Mouse (Mus musculus) hindbrain, embryonic 15.5 days (tissue): ENCODE data around the gene Colgalt1. TPM values are rescaled to one million over a fixed set of nuclear protein-coding genes. Genes with fewer than 3 reads are reported as not detected.

Experiments
- ATAC-seq: fragments of 200-750 bp; cut with Nextera tagmentation; 2 replicates; pipeline ENCODE4 v1.8.0; 2017; ENCODE audit warnings: low read depth, moderate number of reproducible peaks, moderate TSS enrichment; ENCODE audit not compliant: low FRiP score
- H3K27ac ChIP-seq: fragments of 300-500 bp; sonication (generic); replicated peaks from 2 replicates; pipeline ENCODE4 v1.5.1; 2015; ENCODE audit warnings: mild to moderate bottlenecking, inconsistent platforms
- H3K27me3 ChIP-seq: fragments of 300-500 bp; sonication (generic); 2 replicates; pipeline ENCODE4 v1.6.1; 2015; ENCODE audit warnings: control low read depth, inconsistent platforms
- H3K36me3 ChIP-seq: fragments of 300-500 bp; sonication (generic); 2 replicates; pipeline ENCODE4 v1.6.1; 2015; ENCODE audit warnings: control low read depth, inconsistent platforms
- H3K4me1 ChIP-seq: fragments of 300-500 bp; sonication (generic); replicated peaks from 2 replicates; pipeline ENCODE4 v1.6.1; 2015; ENCODE audit warnings: control low read depth, inconsistent platforms
- H3K4me2 ChIP-seq: fragments of 300-500 bp; sonication (generic); 2 replicates; pipeline ENCODE4 v1.6.1; 2015; ENCODE audit warnings: moderate library complexity, mild to moderate bottlenecking, inconsistent platforms
- H3K4me3 ChIP-seq: fragments of 300-500 bp; sonication (generic); 2 replicates; pipeline ENCODE4 v1.5.1; 2015; ENCODE audit warnings: mild to moderate bottlenecking, inconsistent platforms
- H3K9ac ChIP-seq: fragments of 300-500 bp; sonication (generic); 2 replicates; pipeline ENCODE4 v1.6.1; 2015; ENCODE audit warnings: inconsistent platforms
- H3K9me3 ChIP-seq: fragments of 300-500 bp; sonication (generic); 2 replicates; pipeline ENCODE4 v1.6.1; 2016; ENCODE audit warnings: control low read depth, inconsistent platforms
- WGBS: fragments of 180-500 bp; shearing (Covaris S2); methylation state at CpG from one replicate; pipeline ENCODE4 v1.1.7; 2015; 5-methylcytosine and 5-hydroxymethylcytosine counted together
- polyA plus RNA-seq: library from polyadenylated mRNA; unstranded; fragments of >200 nt; fragmentation: Nextera tagmentation; extraction: Ambion mirVana; gene quantifications from 2 replicates; pipeline ENCODE4 v1.2.1, GENCODE M21; 2015

The Colgalt1 gene
- polyA plus RNA-seq, 1 experiment from 2014 or later, result 78.2 TPM

GRCm38 (mm10) chr8:71665331-71666130, 54.7 kb downstream of the Colgalt1 start:
- Histone ChIP-seq H3K4me1 (peaks cover 50% of the 10 kb centered on the region), H3K27me3 (0 out of 2 replicates have a peak, but pooled peaks cover under 1% of the 10 kb centered on the region), H3K27ac (no peak overlapping the region), H3K4me3 (no peak overlapping the region), H3K4me2 (peak overlapping the region; percentile 30), H3K9me3 (no peaks in the 10 kb centered on the region), H3K36me3 (peaks cover 30% of the 10 kb centered on the region), H3K9ac (no peak overlapping the region)
- ATAC-seq, result no peak
- 8% methylated on average over 22 of the region's 22 CpGs for WGBS

- 0 out of 2 replicates have a peak overlapping the region, but pooled peaks have one; percentile 2 for H3K9ac ChIP-seq
Observed at GRCm38 (mm10) chr8:71666855-71667254, 56.1 kb downstream of the Colgalt1 start.

GRCm38 (mm10) chr8:71667256-71667655, 56.5 kb downstream of the Colgalt1 start:
- no peak for ATAC-seq
- H3K4me2 ChIP-seq, result peak overlapping the region; percentile 31
- H3K9ac ChIP-seq, result 0 out of 2 replicates have a peak overlapping the region, but pooled peaks have one; percentile 2
- peak overlapping the region; percentile 70 for H3K27ac ChIP-seq
- H3K9me3 ChIP-seq, result no peaks in the 10 kb centered on the region
- no peaks in the 10 kb centered on the region for H3K27me3 ChIP-seq
- H3K36me3 ChIP-seq, result peaks cover 22% of the 10 kb centered on the region
- H3K4me1 ChIP-seq, result peaks cover 50% of the 10 kb centered on the region
- H3K4me3 ChIP-seq, result no peak overlapping the region
- WGBS, result 35% methylated on average over 5 of the region's 5 CpGs

More at GRCm38 (mm10) chr8:71666855-71667254, 56.1 kb downstream of the Colgalt1 start:
- Histone ChIP-seq H3K36me3 (peaks cover 26% of the 10 kb centered on the region), H3K27ac (peak overlapping the region; percentile 70), H3K27me3 (no peaks in the 10 kb centered on the region), H3K4me3 (no peak overlapping the region), H3K4me1 (peaks cover 50% of the 10 kb centered on the region), H3K4me2 (peak overlapping the region; percentile 31), H3K9me3 (no peaks in the 10 kb centered on the region)
- no peak for ATAC-seq
- 13% methylated on average over 1 of the region's 1 CpGs for WGBS

GRCm38 (mm10) chr8:71668220-71668975, 57.6 kb downstream of the Colgalt1 start:
- H3K4me3 ChIP-seq, result no peak overlapping the region
- no peak overlapping the region; the same call in 1 of the 2 replicates for H3K27ac ChIP-seq
- peaks cover 50% of the 10 kb centered on the region for H3K4me1 ChIP-seq
- H3K9ac ChIP-seq, result peak overlapping the region; percentile 2; the same call in 1 of the 2 replicates
- no peak for ATAC-seq
- 5% methylated on average over 21 of the region's 21 CpGs for WGBS
- H3K27me3 ChIP-seq, result no peaks in the 10 kb centered on the region
- H3K9me3 ChIP-seq, result no peaks in the 10 kb centered on the region
- H3K36me3 ChIP-seq, result peaks cover 11% of the 10 kb centered on the region; the same call in 1 of the 2 replicates
- H3K4me2 ChIP-seq, result peak overlapping the region; percentile 31

GRCm38 (mm10) chr8:71670198-71670597, 59.4 kb downstream of the Colgalt1 start:
- H3K36me3 ChIP-seq, result no peaks in the 10 kb centered on the region
- H3K27me3 ChIP-seq, result no peaks in the 10 kb centered on the region
- H3K4me2 ChIP-seq, result peak overlapping the region; percentile 73
- H3K4me1 ChIP-seq, result peaks cover 50% of the 10 kb centered on the region
- peak overlapping the region; percentile 65 for H3K4me3 ChIP-seq
- H3K9me3 ChIP-seq, result no peaks in the 10 kb centered on the region
- peak; percentile 13 for ATAC-seq
- H3K27ac ChIP-seq, result peak overlapping the region; percentile 95
- H3K9ac ChIP-seq, result peak overlapping the region; percentile 75
- WGBS, result 16% methylated on average over 7 of the region's 12 CpGs

GRCm38 (mm10) chr8:71670621-71671548, 60.1 kb downstream of the Colgalt1 start:
- Histone ChIP-seq H3K36me3 (no peaks in the 10 kb centered on the region), H3K9ac (peak overlapping the region; percentile 75), H3K9me3 (no peaks in the 10 kb centered on the region), H3K4me2 (peak overlapping the region; percentile 73), H3K27ac (peak overlapping the region; percentile 95), H3K4me1 (peaks cover 52% of the 10 kb centered on the region), H3K27me3 (no peaks in the 10 kb centered on the region), H3K4me3 (peak overlapping the region; percentile 65)
- ATAC-seq, result peak; percentile 61
- WGBS, result under 1% methylated on average over 53 of the region's 64 CpGs

GRCm38 (mm10) chr8:71671549-71671965, 60.8 kb downstream of the Colgalt1 start, which contains the start of gene Unc13a:
Gene Unc13a (minus strand): TSS chr8:71671757.
- Histone ChIP-seq H3K27ac (peak within 1 kb of the TSS; percentile 95), H3K4me1 (peaks cover 49% of the 10 kb centered on the region), H3K27me3 (no peaks in the 10 kb centered on the region), H3K9ac (peak within 1 kb of the TSS; percentile 75), H3K4me2 (peak within 1 kb of the TSS; percentile 73), H3K4me3 (peak within 1 kb of the TSS; percentile 65), H3K36me3 (no peaks in the 10 kb centered on the region), H3K9me3 (no peaks in the 10 kb centered on the region)
- peak; percentile 65 for ATAC-seq
- 1% methylated on average over 41 of the region's 42 CpGs for WGBS

- peak overlapping the region; percentile 95 for H3K27ac ChIP-seq
- peak overlapping the region; percentile 65 for H3K4me3 ChIP-seq
- peak overlapping the region; percentile 73 for H3K4me2 ChIP-seq
- no peaks in the 10 kb centered on the region for H3K9me3 ChIP-seq
- WGBS, result 64% methylated on average over 6 of the region's 6 CpGs
- peak overlapping the region; percentile 75; the same call in 1 of the 2 replicates for H3K9ac ChIP-seq
- H3K36me3 ChIP-seq, result no peaks in the 10 kb centered on the region
- peaks cover 42% of the 10 kb centered on the region for H3K4me1 ChIP-seq
- peaks cover 5% of the 10 kb centered on the region; the same call in 1 of the 2 replicates for H3K27me3 ChIP-seq
- no peak for ATAC-seq
Observed at GRCm38 (mm10) chr8:71672168-71672735, 61.5 kb downstream of the Colgalt1 start.

GRCm38 (mm10) chr8:71674071-71674470, 63.3 kb downstream of the Colgalt1 start:
- no peak overlapping the region for H3K27ac ChIP-seq
- 68% methylated on average over 2 of the region's 2 CpGs for WGBS
- peaks cover 23% of the 10 kb centered on the region for H3K27me3 ChIP-seq
- no peak overlapping the region for H3K9ac ChIP-seq
- no peak overlapping the region for H3K4me3 ChIP-seq
- no peak overlapping the region for H3K4me2 ChIP-seq
- no peak for ATAC-seq
- H3K36me3 ChIP-seq, result no peaks in the 10 kb centered on the region
- peaks cover 25% of the 10 kb centered on the region for H3K4me1 ChIP-seq
- no peaks in the 10 kb centered on the region for H3K9me3 ChIP-seq
